Mouse (Mus musculus): ENCODE results near the gene Anxa6.
A peak's percentile ranks its signal among the peaks of the same experiment; 100 is the strongest.

The Anxa6 gene

DNA sequence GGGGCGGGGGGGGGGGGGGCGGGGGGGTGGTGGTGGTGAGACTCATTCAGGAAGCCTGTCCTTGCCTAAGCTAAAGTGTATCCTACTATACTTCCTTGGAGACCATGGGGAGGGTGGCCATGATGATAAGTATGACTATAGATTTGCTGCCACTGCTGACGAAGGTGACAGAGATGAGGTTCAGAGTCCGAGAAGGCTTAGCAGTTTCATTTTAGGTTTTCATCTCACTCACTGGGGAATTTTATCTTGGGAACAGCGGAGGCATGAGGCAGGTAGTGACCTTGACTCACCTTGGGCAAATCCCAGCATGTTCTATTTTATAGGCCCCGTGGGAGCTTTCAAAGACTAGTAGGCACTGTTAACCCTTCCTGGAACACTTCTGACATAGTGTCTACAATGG, 60.5 kb downstream of the Anxa6 start:
- H3K9me3 ChIP-seq (ENCODE audit: low read length) = no peaks in the 10 kb centered on the region
- peaks cover 72% of the 10 kb centered on the region for H3K4me1 ChIP-seq (replicated peaks; ENCODE audit: low read depth, low read length)
- TF ChIP-seq POU5F1 (IDR thresholded peaks at IDR 0.05; ENCODE audit: borderline replicate concordance, low read length) = no peak
- no peak for TF ChIP-seq NANOG (IDR thresholded peaks at IDR 0.05; ENCODE audit: borderline replicate concordance, low read length)
- no peak for TF ChIP-seq CTCF (conservative IDR thresholded peaks at IDR 0.05; ENCODE audit: low read length)
- H3K36me3 ChIP-seq (ENCODE audit: insufficient read depth, low read length) = peaks cover 1% of the 10 kb centered on the region
- peak overlapping the region; percentile 43 for H3K4me3 ChIP-seq (replicated peaks; ENCODE audit: low read length)
- no peaks in the 10 kb centered on the region for H3K27me3 ChIP-seq (ENCODE audit: insufficient read depth, low read length)

DNA sequence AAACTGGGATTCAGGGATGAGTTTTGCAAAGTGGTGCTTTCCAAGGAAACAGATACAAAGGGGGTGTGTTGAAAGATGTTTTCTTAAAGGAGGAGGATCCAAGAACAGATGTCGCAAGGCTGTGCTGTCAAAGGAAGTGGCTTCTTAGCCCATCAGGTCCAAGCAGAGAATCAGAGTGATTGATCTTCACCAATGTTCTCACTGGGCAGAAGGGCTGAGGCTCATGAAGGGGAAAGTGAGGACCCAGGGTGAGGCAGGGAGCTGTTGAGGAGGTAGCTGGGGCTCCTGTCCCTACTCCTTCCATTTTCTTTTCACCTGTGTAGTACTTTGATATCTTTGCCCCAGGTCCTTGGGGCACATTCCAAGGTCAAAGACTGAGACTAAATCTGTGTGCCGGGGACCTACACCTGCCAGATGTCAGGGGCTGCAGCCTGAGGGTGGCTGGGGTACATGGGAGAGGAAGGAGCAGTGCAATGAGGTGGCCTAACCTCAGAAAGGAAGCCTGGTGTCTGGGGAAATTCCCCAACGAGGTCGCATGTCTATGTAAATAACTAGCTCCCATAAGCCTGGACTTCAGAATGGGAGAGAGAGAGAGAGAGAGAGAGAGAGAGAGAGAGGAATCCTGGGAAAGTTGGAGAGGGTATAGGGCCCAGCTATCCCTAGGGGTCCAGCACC, 61.1 kb downstream of the Anxa6 start:
- Histone ChIP-seq H3K27me3 (ENCODE audit: insufficient read depth, low read length) (no peaks in the 10 kb centered on the region), H3K4me1 (replicated peaks; ENCODE audit: low read depth, low read length) (peaks cover 67% of the 10 kb centered on the region), H3K9me3 (ENCODE audit: low read length) (no peaks in the 10 kb centered on the region), H3K36me3 (ENCODE audit: insufficient read depth, low read length) (no peaks in the 10 kb centered on the region), H3K4me3 (replicated peaks; ENCODE audit: low read length) (peak overlapping the region; percentile 5; the same call in 1 of the 2 replicates)
- no peak for TF ChIP-seq NANOG (IDR thresholded peaks at IDR 0.05; ENCODE audit: borderline replicate concordance, low read length)
- no peak for TF ChIP-seq CTCF (conservative IDR thresholded peaks at IDR 0.05; ENCODE audit: low read length)
- TF ChIP-seq POU5F1 (IDR thresholded peaks at IDR 0.05; ENCODE audit: borderline replicate concordance, low read length) = no peak

DNA sequence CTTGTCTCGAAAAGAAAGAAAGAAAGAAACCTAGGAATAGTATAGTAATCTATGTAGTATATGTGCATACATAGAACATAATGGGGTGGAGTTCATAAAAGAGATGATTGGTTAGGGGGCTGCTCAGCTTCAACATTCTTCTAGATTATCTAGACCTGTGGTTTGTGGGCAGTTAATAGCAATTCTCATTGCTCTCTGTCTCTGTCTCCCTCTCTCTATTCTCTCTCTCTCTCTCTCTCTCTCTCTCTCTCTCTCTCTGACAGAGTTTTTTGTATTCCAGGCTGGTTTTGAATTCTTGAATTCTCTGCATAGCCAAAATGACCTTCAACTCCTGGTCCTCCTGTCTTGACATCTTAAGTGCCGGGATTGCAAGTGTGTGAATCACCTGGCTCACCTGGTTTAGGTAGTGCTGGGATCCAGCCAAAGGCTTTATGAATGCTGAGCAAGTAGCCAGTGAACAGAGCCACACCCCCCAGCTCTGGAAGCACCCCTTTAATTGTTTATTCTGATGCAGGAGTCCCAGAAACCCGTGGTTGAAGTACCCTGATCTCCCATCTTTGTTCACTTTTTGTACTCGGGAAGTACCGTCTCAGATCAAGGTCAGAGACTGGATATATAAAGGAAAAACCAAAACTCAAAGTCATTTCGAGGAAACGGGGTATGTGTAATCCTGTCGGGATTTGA, 61.7 kb downstream of the Anxa6 start:
- H3K4me3 ChIP-seq (replicated peaks; ENCODE audit: low read length) = no peak overlapping the region
- H3K36me3 ChIP-seq (ENCODE audit: insufficient read depth, low read length) = no peaks in the 10 kb centered on the region
- no peaks in the 10 kb centered on the region for H3K9me3 ChIP-seq (ENCODE audit: low read length)
- H3K27me3 ChIP-seq (ENCODE audit: insufficient read depth, low read length) = no peaks in the 10 kb centered on the region
- TF ChIP-seq NANOG (IDR thresholded peaks at IDR 0.05; ENCODE audit: borderline replicate concordance, low read length) = peak; percentile 91
- TF ChIP-seq CTCF (conservative IDR thresholded peaks at IDR 0.05; ENCODE audit: low read length) = no peak
- no peak for TF ChIP-seq POU5F1 (IDR thresholded peaks at IDR 0.05; ENCODE audit: borderline replicate concordance, low read length)
- H3K4me1 ChIP-seq (replicated peaks; ENCODE audit: low read depth, low read length) = peaks cover 63% of the 10 kb centered on the region

DNA sequence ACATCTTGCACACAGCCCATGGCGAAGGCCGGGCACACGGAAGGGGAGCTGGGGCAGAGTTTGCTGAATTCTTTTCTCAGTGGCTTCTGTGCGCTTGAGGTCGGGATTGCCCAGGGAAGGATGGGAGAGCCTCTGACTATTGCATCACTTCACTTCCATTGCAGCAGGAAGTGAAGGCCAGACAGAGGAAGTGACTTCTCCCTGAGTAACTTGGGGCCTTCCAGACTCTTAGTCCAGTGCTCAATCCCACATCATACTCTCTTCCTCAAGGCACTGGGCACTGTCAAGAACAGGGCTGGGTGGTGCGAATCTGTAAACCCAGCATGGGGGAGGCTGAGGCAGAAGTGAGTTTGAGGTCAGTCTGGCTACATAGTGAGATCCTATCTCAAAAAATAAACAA, 68.0 kb downstream of the Anxa6 start:
- Histone ChIP-seq H3K36me3 (ENCODE audit: insufficient read depth, low read length) (no peaks in the 10 kb centered on the region), H3K4me3 (replicated peaks; ENCODE audit: low read length) (no peak overlapping the region), H3K4me1 (replicated peaks; ENCODE audit: low read depth, low read length) (peaks cover 51% of the 10 kb centered on the region), H3K27me3 (ENCODE audit: insufficient read depth, low read length) (no peaks in the 10 kb centered on the region), H3K9me3 (ENCODE audit: low read length) (no peaks in the 10 kb centered on the region)
- TF ChIP-seq CTCF (conservative IDR thresholded peaks at IDR 0.05; ENCODE audit: low read length) (no peak), POU5F1 (IDR thresholded peaks at IDR 0.05; ENCODE audit: borderline replicate concordance, low read length) (no peak), NANOG (IDR thresholded peaks at IDR 0.05; ENCODE audit: borderline replicate concordance, low read length) (no peak)

DNA sequence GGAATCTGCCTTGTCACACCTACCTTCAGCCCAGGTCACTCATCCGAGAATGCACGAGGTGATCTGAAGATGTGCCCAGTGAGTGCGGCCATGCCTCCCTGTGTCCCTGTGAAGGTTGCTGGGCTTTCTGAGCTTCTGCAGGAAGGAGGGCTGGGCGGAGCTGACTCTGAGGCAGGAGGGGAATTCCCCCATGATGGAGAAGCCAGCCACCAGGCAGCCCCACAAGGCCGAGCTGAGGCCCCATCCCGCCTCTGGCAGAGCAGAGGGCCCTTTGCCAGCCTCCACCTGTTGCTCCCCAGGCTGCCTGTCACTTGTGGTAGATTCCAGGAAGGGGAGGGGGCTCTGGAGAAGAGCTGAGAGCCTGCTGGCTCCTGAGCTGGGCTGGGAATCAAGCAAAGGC, 70.4 kb downstream of the Anxa6 start, which contains the start of gene Tnip1:
Gene Tnip1, minus strand, starts transcription at position 108 of the 400 bp plus-strand sequence.
- no peaks in the 10 kb centered on the region for H3K27me3 ChIP-seq (ENCODE audit: insufficient read depth, low read length)
- peaks cover 72% of the 10 kb centered on the region for H3K4me1 ChIP-seq (replicated peaks; ENCODE audit: low read depth, low read length)
- H3K36me3 ChIP-seq (ENCODE audit: insufficient read depth, low read length) = no peaks in the 10 kb centered on the region
- H3K9me3 ChIP-seq (ENCODE audit: low read length) = no peaks in the 10 kb centered on the region
- TF ChIP-seq NANOG (IDR thresholded peaks at IDR 0.05; ENCODE audit: borderline replicate concordance, low read length) (no peak), CTCF (conservative IDR thresholded peaks at IDR 0.05; ENCODE audit: low read length) (no peak), POU5F1 (IDR thresholded peaks at IDR 0.05; ENCODE audit: borderline replicate concordance, low read length) (no peak)
- H3K4me3 ChIP-seq (replicated peaks; ENCODE audit: low read length) = peak within 1 kb of the TSS; percentile 75

DNA sequence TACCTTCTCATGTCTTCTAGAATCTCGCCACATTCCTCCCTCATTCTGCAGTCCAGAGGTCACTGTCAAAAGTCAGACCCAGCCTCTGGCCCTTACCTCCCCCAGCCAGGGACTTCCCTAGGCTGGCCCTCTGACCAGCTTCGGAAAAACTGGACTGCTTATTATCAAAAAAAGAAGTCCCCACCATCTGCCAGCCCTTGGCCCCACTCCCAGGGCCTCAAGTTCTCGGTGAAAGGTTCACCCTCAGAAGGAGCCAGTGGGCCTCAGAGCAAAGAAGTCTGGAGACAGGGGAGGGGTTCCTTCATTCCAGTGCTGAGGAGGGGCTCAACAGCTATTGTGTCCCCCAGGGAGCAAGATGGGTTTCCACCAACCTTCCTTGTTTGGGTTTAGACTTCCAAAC, 71.3 kb downstream of the Anxa6 start:
- no peaks in the 10 kb centered on the region for H3K9me3 ChIP-seq (ENCODE audit: low read length)
- H3K27me3 ChIP-seq (ENCODE audit: insufficient read depth, low read length) = no peaks in the 10 kb centered on the region
- H3K4me3 ChIP-seq (replicated peaks; ENCODE audit: low read length) = peak overlapping the region; percentile 75
- TF ChIP-seq POU5F1 (IDR thresholded peaks at IDR 0.05; ENCODE audit: borderline replicate concordance, low read length) (no peak), NANOG (IDR thresholded peaks at IDR 0.05; ENCODE audit: borderline replicate concordance, low read length) (no peak), CTCF (conservative IDR thresholded peaks at IDR 0.05; ENCODE audit: low read length) (no peak)
- peaks cover 81% of the 10 kb centered on the region for H3K4me1 ChIP-seq (replicated peaks; ENCODE audit: low read depth, low read length)
- H3K36me3 ChIP-seq (ENCODE audit: insufficient read depth, low read length) = no peaks in the 10 kb centered on the region

DNA sequence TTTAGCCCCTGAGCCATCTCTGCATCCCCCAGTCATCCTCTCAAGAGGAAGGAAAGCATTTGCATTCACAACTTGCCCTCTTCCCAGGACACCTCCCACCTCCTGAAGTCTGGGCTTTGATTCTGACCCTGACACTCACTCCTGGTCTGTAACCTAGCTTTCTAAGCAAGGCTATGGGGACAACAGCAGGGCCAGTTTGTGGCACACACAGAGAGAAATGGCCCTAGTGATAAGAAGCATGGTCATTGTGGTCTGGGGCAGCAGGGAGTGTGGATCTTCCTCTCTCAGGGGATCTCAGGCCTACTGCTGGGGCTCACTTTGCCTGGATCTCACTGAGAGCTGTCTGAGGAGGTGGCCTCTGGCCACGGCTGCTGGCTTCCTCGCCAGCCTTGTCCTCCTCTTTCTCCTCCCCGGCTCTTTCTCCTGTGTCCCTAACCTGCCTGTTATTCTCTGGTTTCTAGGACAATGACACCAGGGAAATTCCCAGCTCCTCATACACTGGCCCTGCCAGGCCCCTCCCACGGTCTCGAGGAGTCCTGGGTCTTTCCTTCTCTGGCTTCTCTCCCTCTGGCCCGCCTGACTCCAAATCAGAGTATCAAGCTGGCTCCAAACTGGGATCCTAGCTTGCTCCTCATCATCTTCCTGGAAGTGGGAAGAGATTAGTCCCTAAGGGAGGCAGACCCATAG, 71.9 kb downstream of the Anxa6 start:
- H3K4me3 ChIP-seq (replicated peaks; ENCODE audit: low read length) = peak overlapping the region; percentile 75
- H3K9me3 ChIP-seq (ENCODE audit: low read length) = no peaks in the 10 kb centered on the region
- TF ChIP-seq POU5F1 (IDR thresholded peaks at IDR 0.05; ENCODE audit: borderline replicate concordance, low read length) (no peak), CTCF (conservative IDR thresholded peaks at IDR 0.05; ENCODE audit: low read length) (no peak), NANOG (IDR thresholded peaks at IDR 0.05; ENCODE audit: borderline replicate concordance, low read length) (no peak)
- no peaks in the 10 kb centered on the region for H3K27me3 ChIP-seq (ENCODE audit: insufficient read depth, low read length)
- H3K36me3 ChIP-seq (ENCODE audit: insufficient read depth, low read length) = no peaks in the 10 kb centered on the region
- H3K4me1 ChIP-seq (replicated peaks; ENCODE audit: low read depth, low read length) = peaks cover 82% of the 10 kb centered on the region

DNA sequence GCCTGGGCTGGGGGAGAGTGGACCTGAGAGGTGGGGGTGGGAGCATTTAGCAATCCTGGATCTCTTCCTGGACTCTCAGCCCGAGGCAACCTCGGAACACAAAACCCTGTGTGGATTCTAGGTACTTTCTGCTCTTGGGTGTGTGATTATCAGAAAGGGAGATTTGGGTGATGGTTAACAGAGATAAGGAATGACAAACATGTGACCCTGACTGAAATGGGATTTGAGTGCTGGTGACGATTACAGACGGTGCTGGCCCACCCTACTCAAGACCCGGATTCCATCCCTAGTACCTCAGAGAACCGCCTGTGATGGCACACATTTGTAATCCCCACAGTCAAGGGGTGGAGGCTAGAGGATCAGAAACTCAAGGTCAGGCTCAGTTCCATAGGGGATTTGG, 73.0 kb downstream of the Anxa6 start:
- TF ChIP-seq POU5F1 (IDR thresholded peaks at IDR 0.05; ENCODE audit: borderline replicate concordance, low read length) = no peak
- no peak for TF ChIP-seq NANOG (IDR thresholded peaks at IDR 0.05; ENCODE audit: borderline replicate concordance, low read length)
- no peak for TF ChIP-seq CTCF (conservative IDR thresholded peaks at IDR 0.05; ENCODE audit: low read length)
- no peaks in the 10 kb centered on the region for H3K36me3 ChIP-seq (ENCODE audit: insufficient read depth, low read length)
- no peaks in the 10 kb centered on the region for H3K9me3 ChIP-seq (ENCODE audit: low read length)
- no peaks in the 10 kb centered on the region for H3K27me3 ChIP-seq (ENCODE audit: insufficient read depth, low read length)
- peak overlapping the region; percentile 49 for H3K4me3 ChIP-seq (replicated peaks; ENCODE audit: low read length)
- peaks cover 82% of the 10 kb centered on the region for H3K4me1 ChIP-seq (replicated peaks; ENCODE audit: low read depth, low read length)
